Mouse (Mus musculus) heart, adult 2 months (tissue): ENCODE results near the gene Mib2.

ENCODE experiments used
- CTCF ChIP-seq: fragments of 200-600 bp; IDR thresholded peaks from 2 replicates; pipeline ENCODE4 v1.8.1; 2022; ENCODE audit warnings: antibody characterized with exemption, mild to moderate bottlenecking, moderate library complexity
- POLR2A ChIP-seq: fragments of 200-500 bp; IDR thresholded peaks from 2 replicates; pipeline ENCODE4 v1.6.1; 2011; ENCODE audit warnings: mild to moderate bottlenecking, low read depth, low read length, control low read depth; ENCODE audit not compliant: insufficient read depth

GRCm38 (mm10) chr4:155652283-155653085 lies 16.5 kb downstream of the Mib2 start:
- TF ChIP-seq POLR2A (no peak), CTCF (no peak)
